31 mouse cellular contexts compared by ENCODE assay signal in the genomic region with DNA sequence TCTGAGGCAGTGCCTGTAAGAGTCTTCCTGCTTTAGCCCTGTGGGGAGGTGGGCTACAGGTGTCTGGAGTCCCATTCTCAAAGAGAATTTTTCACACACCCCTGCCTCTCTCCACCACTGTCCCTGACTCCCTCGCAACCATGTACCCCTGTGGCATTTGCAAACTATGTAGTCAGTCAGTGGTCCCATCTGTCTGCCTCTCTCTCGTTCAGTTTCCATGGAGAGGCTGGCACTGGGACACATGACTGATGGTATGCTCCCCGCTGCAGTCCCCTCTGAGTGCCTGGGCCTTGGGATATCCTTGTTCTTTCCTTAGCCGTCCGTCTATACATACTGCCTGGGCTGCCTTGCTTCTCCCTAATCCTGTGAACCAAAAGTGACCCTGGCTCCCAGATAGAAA. TPM values are rescaled to one million over a fixed set of nuclear protein-coding genes. Genes with fewer than 3 reads are reported as not detected.
DNase-seq lines count a peak whose midpoint lies in the region; ATAC-seq lines count a peak whose summit lies in the region.
"Had no signal": no experiment of that assay in that cellular context is flagged by ENCODE, and none has a peak within 500 bp of the region (broad histone marks: within the 10 kb centered on the region; RNA-seq: fewer than 3 reads in every experiment).

No protein-coding gene starts in this region.

- 78% methylated on average over 5 of the region's 5 CpGs for WGBS in heart, embryonic 10.5 days

- no peak for ATAC-seq in megakaryocyte, adult 5-6 weeks (ENCODE audit: poor library complexity, severe bottlenecking)
- ATAC-seq in erythroid progenitor cell, adult 5-6 weeks (replicated peaks; ENCODE audit: low FRiP score, poor library complexity, severe bottlenecking): 0 out of 2 replicates have a peak, but pooled peaks have one; percentile 36
- ATAC-seq: CD4-positive, CD25-positive, alpha-beta regulatory T cell, adult 4 months; forebrain, embryonic 13.5 days; forebrain, embryonic 16.5 days; hindbrain, postnatal 0 days had no signal

- H3K36me3 ChIP-seq in megakaryocyte, embryonic 14.5 days (replicated peaks; ENCODE audit: low read length): peaks cover 86% of the 10 kb centered on the region
- no peaks in the 10 kb centered on the region for H3K36me3 ChIP-seq in heart, embryonic 10.5 days
- H3K36me3 ChIP-seq: embryonic facial prominence, embryonic 12.5 days; embryonic facial prominence, embryonic 15.5 days; heart, embryonic 13.5 days had no signal

- peak overlapping the region; percentile 55 for H3K4me3 ChIP-seq in megakaryocyte, embryonic 14.5 days (replicated peaks)
- H3K4me3 ChIP-seq in heart, embryonic 10.5 days: no peak overlapping the region
- H3K4me3 ChIP-seq: embryonic facial prominence, embryonic 12.5 days; embryonic facial prominence, embryonic 15.5 days; forebrain, embryonic 13.5 days; gastrocnemius, adult 2 months; heart, embryonic 13.5 days had no signal

- peak; percentile 55 to 75 for DNase-seq in layer of hippocampus, adult 18-20 months (ENCODE audit: low spot score in 2 of 2)
- DNase-seq in layer of hippocampus, postnatal 25 days (ENCODE audit: extremely low spot score in 1 of 2, low spot score in 1 of 2): no peak
- DNase-seq in layer of hippocampus, postnatal 14 days (ENCODE audit: low spot score in 2 of 2): peak; percentile 45 to 79
- no peak for DNase-seq in heart, embryonic 10.5 days (ENCODE audit: low spot score)
- DNase-seq in embryo, embryonic 10.5 days (ENCODE audit: low spot score): no peak
- DNase-seq: adrenal gland, adult 2 months; adrenal gland, postnatal 14 days; cerebellum, adult 18-20 months; cerebellum, adult 9-10 months; cerebellum, postnatal 14 days; gastrocnemius, adult 2 months; gastrocnemius, postnatal 14 days; heart, adult 11 months; heart, postnatal 14 days; heart, postnatal 4 days had no signal

- no peaks in the 10 kb centered on the region for H3K9me3 ChIP-seq in megakaryocyte, embryonic 14.5 days
- no peaks in the 10 kb centered on the region for H3K9me3 ChIP-seq in heart, embryonic 10.5 days
- H3K9me3 ChIP-seq: embryonic facial prominence, embryonic 15.5 days; forebrain, embryonic 13.5 days; heart, embryonic 13.5 days had no signal

- no peaks in the 10 kb centered on the region for H3K27me3 ChIP-seq in megakaryocyte, embryonic 14.5 days (replicated peaks)
- no peaks in the 10 kb centered on the region for H3K27me3 ChIP-seq in heart, embryonic 10.5 days (ENCODE audit: insufficient read depth, poor library complexity, severe bottlenecking)
- H3K27me3 ChIP-seq: embryonic facial prominence, embryonic 12.5 days; embryonic facial prominence, embryonic 15.5 days; forebrain, embryonic 13.5 days; heart, embryonic 13.5 days had no signal

- no peak overlapping the region for H3K27ac ChIP-seq in heart, embryonic 10.5 days
- H3K27ac ChIP-seq: embryonic facial prominence, embryonic 12.5 days; embryonic facial prominence, embryonic 15.5 days; forebrain, embryonic 13.5 days; gastrocnemius, adult 2 months; heart, embryonic 13.5 days; hindbrain, embryonic 14.5 days; hindbrain, postnatal 0 days had no signal

- peaks cover 100% of the 10 kb centered on the region for H3K4me1 ChIP-seq in megakaryocyte, embryonic 14.5 days
- H3K4me1 ChIP-seq in heart, embryonic 10.5 days: peaks cover 22% of the 10 kb centered on the region; the same call in 1 of the 2 replicates
- H3K4me1 ChIP-seq: forebrain, embryonic 13.5 days; heart, embryonic 13.5 days had no signal

RNA-seq across cellular contexts. Expression of gene Ptpre, which starts 28.7 kb away (rescaled TPM):
- total RNA-seq in layer of hippocampus, adult 18-20 months (2021): 10 to 100 TPM; 47.1 to 49.3 TPM
- 10 to 100 TPM; 47.4 to 59.0 TPM for total RNA-seq in layer of hippocampus, postnatal 25 days (2021)
- 7.7 and 12.3 TPM in 2 replicates for polyA plus RNA-seq in megakaryocyte, embryonic 14.5 days (2012; ENCODE audit: insufficient read depth, low replicate concordance)
- 86.4 and 88.1 TPM in 2 replicates for total RNA-seq in megakaryocyte, adult 5-6 weeks (2015)
- 83.6 and 93.5 TPM in 2 replicates for total RNA-seq in megakaryocyte, adult 5-6 weeks (2017)
- 10.8 and 13.0 TPM in 2 replicates for total RNA-seq in erythroid progenitor cell, adult 5-6 weeks (2015; ENCODE audit: low replicate concordance)
- total RNA-seq in erythroid progenitor cell, adult 5-6 weeks (2017; ENCODE audit: low replicate concordance): 6.1 and 6.3 TPM in 2 replicates
- 10 to 100 TPM; 55.2 to 55.7 TPM for total RNA-seq in layer of hippocampus, postnatal 14 days (2021)
- polyA plus RNA-seq in heart, embryonic 10.5 days (2016; fragmentation: Nextera tagmentation; extraction: Ambion mirVana): 1.1 and 1.8 TPM in 2 replicates

RNA-seq across cellular contexts. Expression of gene Clrn3, which starts 37.6 kb away (rescaled TPM):
- total RNA-seq in layer of hippocampus, adult 18-20 months (2021): not detected
- total RNA-seq in layer of hippocampus, postnatal 25 days (2021): not detected
- polyA plus RNA-seq in megakaryocyte, embryonic 14.5 days (2012; ENCODE audit: insufficient read depth, low replicate concordance): not detected in 2 replicates
- total RNA-seq in megakaryocyte, adult 5-6 weeks (2015): not detected in 2 replicates
- total RNA-seq in megakaryocyte, adult 5-6 weeks (2017): 0.28 TPM in 1 of 2 replicates, not detected in the other
- total RNA-seq in erythroid progenitor cell, adult 5-6 weeks (2015; ENCODE audit: low replicate concordance): not detected in 2 replicates
- not detected in 2 replicates for total RNA-seq in erythroid progenitor cell, adult 5-6 weeks (2017; ENCODE audit: low replicate concordance)
- total RNA-seq in layer of hippocampus, postnatal 14 days (2021): not detected
- polyA plus RNA-seq in heart, embryonic 10.5 days (2016; fragmentation: Nextera tagmentation; extraction: Ambion mirVana): not detected in 2 replicates
- total RNA-seq: adrenal gland, adult 2 months; adrenal gland, postnatal 14 days; gastrocnemius, adult 2 months; gastrocnemius, postnatal 14 days; gastrocnemius, postnatal 4 days; heart, postnatal 14 days; heart, postnatal 4 days; hindbrain, postnatal 0 days; MEL had no signal
- polyA plus RNA-seq: adrenal gland, adult 2 months; C2C12; CD4-positive, CD25-positive, alpha-beta regulatory T cell, adult 4 months; embryonic facial prominence, embryonic 12.5 days; embryonic facial prominence, embryonic 15.5 days; forebrain, embryonic 13.5 days; forebrain, embryonic 16.5 days; frontal cortex, adult 2 months; heart, embryonic 13.5 days; hindbrain, embryonic 11.5 days; hindbrain, embryonic 14.5 days; hindbrain, postnatal 0 days had no signal

Comparison
In these comparisons a context has a peak if more than half of its experiments do, and no peak if none do; other contexts are left out.
1. DNase-seq: peak in layer of hippocampus, adult 18-20 months (2 of 2) and layer of hippocampus, postnatal 14 days (2 of 2); none in layer of hippocampus, postnatal 25 days (0 of 2), heart, embryonic 10.5 days (single experiment) and embryo, embryonic 10.5 days (single experiment).